Mouse (Mus musculus) right cerebral cortex, adult 18-20 months (tissue): Measurements from ENCODE around the gene Ppm1m.

Experiments used
- DNase-seq: peaks from one replicate; pipeline ENCODE4 v3.0.0; 2022; ENCODE audit warnings: mixed read lengths

Ppm1m gene

DNA sequence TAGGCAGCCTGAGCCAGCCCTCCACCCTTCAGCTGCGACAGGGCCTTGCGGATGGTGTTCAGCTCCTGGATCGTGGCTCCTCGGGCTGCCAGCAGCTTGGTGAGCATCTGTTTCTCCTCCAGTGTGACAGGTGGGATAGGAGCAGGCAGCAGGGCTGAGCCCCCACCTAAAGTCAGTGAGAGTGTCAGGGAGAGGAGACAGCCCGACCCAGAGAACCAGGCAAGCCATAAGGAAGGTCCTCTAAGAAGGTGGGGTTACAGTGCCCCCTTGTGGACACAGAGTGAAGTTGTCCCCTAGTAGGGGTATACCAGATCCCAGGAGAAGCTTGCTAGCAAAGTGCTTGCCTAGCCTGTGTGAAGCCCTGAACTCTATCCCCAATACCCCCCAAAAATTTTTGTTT lies 43.1 kb downstream of the Ppm1m start:
- DNase-seq, result peak; percentile 40

DNA sequence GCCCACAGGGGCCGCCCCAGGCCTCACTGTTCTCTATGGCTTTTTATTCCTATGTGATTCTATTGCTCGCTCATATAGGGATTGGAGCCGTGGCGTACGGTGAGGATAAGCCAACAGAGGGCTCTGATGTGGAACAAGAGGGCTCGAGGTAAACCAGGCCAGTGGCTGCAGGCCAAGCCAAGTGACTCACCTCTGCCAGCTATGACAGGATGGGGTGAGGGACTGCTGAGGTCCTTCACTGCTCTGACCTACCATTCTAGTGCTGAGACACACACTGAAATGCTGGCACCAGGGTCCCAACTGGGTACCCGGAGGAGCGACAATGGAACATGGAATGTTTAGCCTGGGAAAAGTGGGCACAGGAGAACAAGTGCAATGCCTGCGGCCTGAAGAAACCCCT lies 45.4 kb downstream of the Ppm1m start:
- no peak for DNase-seq

DNA sequence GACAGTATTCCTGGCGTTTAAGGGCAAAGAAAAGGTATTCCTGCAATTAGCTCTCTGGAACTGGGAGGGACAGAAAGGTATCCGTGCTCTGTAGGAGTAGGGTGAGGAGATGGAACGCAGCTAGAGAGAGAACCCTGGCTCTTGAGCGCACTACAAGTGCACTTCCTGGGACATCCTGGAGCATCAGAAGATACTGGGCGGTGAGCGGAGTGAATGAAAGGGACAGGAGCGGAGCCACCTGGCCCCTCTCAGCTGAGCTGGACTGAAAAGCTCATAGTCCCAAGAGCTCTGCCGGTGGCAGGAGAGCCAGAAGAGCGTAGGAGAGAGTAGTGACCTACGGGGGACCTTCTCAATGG lies 50.2 kb downstream of the Ppm1m start:
- no peak for DNase-seq

DNA sequence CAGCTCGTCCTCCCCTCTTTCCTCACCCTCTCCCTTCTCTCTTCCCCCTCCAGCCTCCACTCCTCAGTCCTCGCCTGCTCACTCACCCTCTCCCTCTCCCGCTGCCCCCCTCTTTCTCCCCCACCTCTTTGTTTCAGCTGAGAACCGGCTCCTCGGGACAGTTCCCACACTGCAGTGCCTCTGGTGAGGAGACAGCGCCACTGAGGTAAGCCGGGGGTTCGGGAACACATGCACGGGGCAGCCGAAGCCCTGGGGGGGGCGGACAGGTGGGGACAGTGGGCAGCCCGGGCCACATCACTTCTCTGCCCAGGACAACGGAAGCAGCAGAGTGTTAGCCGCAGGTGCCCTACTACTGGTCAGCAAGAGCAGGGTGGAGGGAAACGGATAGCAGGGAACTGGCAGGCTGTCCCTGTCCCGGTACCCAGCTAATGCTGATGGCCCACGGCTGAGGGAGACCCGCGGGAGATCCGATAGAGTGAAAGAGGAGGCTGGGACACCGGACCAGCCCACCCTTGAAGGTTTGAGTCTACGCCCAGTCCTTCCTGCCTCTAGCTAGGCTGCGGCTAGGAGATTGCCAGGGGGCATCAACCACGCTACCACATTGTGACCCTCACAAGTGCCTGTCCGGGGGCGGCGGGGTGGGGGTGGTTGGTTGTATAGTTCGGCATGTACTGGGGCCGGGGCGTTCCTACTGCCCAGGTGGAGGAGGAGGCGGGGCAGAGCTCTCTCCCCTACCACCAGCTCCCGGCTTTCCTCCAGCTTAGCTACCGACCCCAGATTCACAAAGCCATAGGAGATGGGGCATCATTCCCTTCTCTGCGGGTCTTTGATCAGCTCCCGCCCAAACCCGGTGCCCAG lies 50.8 kb downstream of the Ppm1m start:
- no peak for DNase-seq

DNA sequence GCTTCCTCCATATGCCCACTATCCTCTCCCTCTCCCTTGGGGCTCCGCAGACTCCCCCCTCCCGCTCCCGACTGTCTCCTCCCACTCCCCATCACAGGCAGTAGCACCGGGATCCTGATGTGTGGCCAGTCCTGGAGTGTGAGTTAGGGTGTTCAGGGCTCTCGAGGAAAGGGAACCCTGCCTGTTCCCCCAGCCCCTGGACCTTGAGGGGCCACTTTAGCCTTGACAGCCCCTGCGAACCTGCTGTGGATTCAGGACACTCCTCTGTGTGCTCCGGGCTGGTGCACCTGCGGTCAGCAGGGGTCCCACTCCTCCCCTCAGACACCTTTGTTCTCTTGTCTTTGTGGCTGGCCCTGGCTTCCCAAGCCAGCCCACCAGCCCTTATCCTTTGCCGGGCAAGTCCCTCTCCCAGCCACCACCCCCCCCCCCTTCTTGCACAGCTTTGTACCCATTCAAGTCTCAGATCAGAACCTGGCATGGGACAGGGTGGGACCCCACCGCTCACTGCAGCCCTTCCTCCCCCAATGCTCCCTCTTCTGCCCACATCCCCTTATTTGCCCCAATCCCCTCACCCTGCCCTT lies 51.6 kb downstream of the Ppm1m start:
- no peak for DNase-seq

DNA sequence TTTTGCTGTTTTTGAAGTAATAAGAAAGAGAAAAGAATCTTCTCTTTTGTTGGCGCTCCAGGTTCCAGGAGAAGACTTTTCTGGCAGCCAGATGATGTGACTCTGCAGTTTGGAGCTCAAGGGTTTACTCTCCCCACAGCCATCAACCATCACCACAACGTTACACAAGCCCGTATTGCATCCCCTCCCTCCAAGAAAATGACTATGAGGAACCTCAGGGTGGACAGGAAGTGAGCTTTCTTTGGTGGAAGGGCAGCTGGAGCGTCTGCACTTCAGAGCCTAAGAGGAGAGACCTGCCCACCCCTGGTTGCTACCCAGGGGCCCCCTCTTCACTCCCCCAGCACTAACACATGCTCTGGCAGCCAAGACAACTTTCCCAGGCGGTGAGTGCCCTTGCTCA lies 52.3 kb downstream of the Ppm1m start:
- DNase-seq, result no peak

DNA sequence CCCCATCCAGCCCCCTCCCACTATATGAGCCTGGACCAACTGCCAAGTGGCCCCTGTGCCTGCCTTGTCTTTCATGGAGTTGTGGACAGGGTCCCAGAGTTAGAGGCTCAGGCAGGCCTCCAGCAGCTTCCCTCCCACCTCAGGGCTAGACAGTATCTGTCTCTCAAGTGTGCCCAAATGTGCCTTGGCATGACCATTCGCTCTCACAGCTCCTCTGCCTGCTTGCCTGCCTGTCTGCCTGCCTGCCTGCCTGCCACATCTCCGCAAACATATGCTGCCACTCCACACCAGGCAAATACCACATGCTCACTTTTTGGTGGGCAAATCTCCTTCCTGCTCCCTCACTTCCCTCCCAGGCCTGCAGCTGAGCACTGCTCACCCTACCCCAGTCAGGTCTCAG lies 54.0 kb downstream of the Ppm1m start:
- no peak for DNase-seq
